Mouse (Mus musculus): ENCODE measurements around the gene Mapk8ip2. TPM values are rescaled to one million over a fixed set of nuclear protein-coding genes. Genes with fewer than 3 reads are reported as not detected.

Mapk8ip2 gene
- polyA plus RNA-seq, 1 experiment from 2014 or later, result 0.41 TPM

DNA sequence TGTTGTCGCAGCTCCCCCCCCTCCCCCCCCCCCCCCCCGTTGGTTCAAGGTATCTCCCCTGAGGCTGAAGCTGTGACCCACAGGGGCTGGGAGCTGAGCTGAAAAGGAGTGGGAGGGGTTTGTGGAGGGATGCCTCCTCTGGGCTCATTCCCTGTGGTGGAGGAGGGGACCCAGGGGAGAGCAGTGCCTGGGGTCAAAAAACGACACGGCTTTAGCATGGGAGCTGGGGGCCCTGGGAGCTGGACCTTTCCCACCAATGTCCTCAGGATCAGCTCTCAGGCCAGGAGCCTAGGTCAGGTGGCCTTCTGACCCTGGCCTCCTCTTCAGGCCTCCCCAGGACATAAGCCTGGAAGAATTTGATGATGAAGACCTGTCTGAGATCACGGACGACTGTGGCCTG is 1.1 kb downstream of the Mapk8ip2 start:
- no peaks in the 10 kb centered on the region for H3K36me3 ChIP-seq (ENCODE audit: control insufficient read depth, insufficient read depth, low read length)
- no peak overlapping the region for H3K9ac ChIP-seq (ENCODE audit: low read length)
- no peak overlapping the region for H3K4me2 ChIP-seq (ENCODE audit: low read length)
- H3K9me3 ChIP-seq (ENCODE audit: control insufficient read depth, low read length), result no peaks in the 10 kb centered on the region
- no peak overlapping the region for H3K27ac ChIP-seq (replicated peaks in 1 of 2; ENCODE audit: control insufficient read depth in 1 of 2, insufficient read depth in 1 of 2, low read depth in 2 of 2, low read length in 2 of 2)
- peaks cover 6 to 9% of the 10 kb centered on the region in 2 experiments; a peak in 3 of 4 replicates for H3K4me1 ChIP-seq (ENCODE audit: control insufficient read depth in 2 of 2, insufficient read depth in 2 of 2, low read length in 2 of 2)
- ATAC-seq (ENCODE audit: insufficient number of reproducible peaks, insufficient read depth, low FRiP score, low read depth), result no peak
- no peak overlapping the region for H3K4me3 ChIP-seq (ENCODE audit: control insufficient read depth in 1 of 2, insufficient read depth in 1 of 2, low read depth in 1 of 2, low read length in 2 of 2)
- peaks cover 69% of the 10 kb centered on the region for H3K27me3 ChIP-seq (ENCODE audit: control insufficient read depth, insufficient read depth, low read length)
- WGBS, result 33% methylated on average over 4 of the region's 6 CpGs

DNA sequence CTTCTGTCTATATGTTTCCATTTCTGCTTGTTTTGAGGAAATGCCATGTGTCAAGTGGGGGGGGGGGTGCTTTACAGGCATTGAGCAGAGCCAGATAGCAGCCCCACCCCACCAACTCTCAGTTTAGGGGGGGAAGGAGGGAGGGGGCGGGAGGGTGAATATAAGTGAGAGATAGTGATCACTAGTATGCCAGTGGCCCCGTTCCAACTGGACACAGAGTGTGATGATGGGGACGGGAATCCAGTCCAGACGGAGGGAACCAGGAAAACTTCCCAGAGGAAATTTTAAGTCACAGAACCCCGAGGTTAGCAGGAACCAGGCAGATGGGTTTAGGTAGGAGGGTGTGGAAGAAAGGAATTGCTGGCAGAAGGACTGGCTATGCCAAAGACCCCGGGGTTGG is 1.9 kb downstream of the Mapk8ip2 start:
- H3K27ac ChIP-seq (replicated peaks in 1 of 2; ENCODE audit: control insufficient read depth in 1 of 2, insufficient read depth in 1 of 2, low read depth in 2 of 2, low read length in 2 of 2), result no peak overlapping the region
- H3K4me3 ChIP-seq (ENCODE audit: control insufficient read depth in 1 of 2, insufficient read depth in 1 of 2, low read depth in 1 of 2, low read length in 2 of 2), result no peak overlapping the region
- no peak overlapping the region for H3K9ac ChIP-seq (ENCODE audit: low read length)
- WGBS, result 66% methylated on average over 6 of the region's 6 CpGs
- H3K36me3 ChIP-seq (ENCODE audit: control insufficient read depth, insufficient read depth, low read length), result no peaks in the 10 kb centered on the region
- no peaks in the 10 kb centered on the region for H3K9me3 ChIP-seq (ENCODE audit: control insufficient read depth, low read length)
- H3K4me1 ChIP-seq (ENCODE audit: control insufficient read depth in 2 of 2, insufficient read depth in 2 of 2, low read length in 2 of 2), result peaks cover 6 to 9% of the 10 kb centered on the region in 2 experiments; a peak in 3 of 4 replicates
- H3K4me2 ChIP-seq (ENCODE audit: low read length), result no peak overlapping the region
- peaks cover 69% of the 10 kb centered on the region for H3K27me3 ChIP-seq (ENCODE audit: control insufficient read depth, insufficient read depth, low read length)
- ATAC-seq (ENCODE audit: insufficient number of reproducible peaks, insufficient read depth, low FRiP score, low read depth), result no peak

DNA sequence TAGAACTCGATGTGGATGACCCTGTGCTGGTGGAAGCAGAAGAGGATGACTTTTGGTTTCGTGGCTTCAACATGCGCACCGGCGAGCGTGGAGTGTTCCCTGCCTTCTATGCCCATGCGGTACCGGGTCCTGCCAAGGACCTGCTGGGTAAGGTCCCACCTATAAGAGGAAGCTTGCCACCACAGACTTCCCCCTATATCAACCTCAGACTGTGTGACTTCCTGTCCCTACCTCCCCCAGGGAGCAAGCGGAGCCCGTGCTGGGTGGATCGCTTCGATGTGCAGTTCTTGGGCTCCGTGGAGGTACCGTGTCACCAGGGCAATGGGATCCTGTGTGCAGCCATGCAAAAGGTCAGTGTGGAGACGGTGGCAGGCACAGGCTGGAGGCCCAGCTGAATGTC is 5.2 kb downstream of the Mapk8ip2 start:
- no peak overlapping the region for H3K27ac ChIP-seq (replicated peaks in 1 of 2; ENCODE audit: control insufficient read depth in 1 of 2, insufficient read depth in 1 of 2, low read depth in 2 of 2, low read length in 2 of 2)
- peaks cover 3 to 5% of the 10 kb centered on the region in 2 experiments; a peak in 3 of 4 replicates for H3K4me1 ChIP-seq (ENCODE audit: control insufficient read depth in 2 of 2, insufficient read depth in 2 of 2, low read length in 2 of 2)
- no peaks in the 10 kb centered on the region for H3K36me3 ChIP-seq (ENCODE audit: control insufficient read depth, insufficient read depth, low read length)
- no peak overlapping the region for H3K9ac ChIP-seq (ENCODE audit: low read length)
- H3K4me3 ChIP-seq (ENCODE audit: control insufficient read depth in 1 of 2, insufficient read depth in 1 of 2, low read depth in 1 of 2, low read length in 2 of 2), result no peak overlapping the region
- H3K27me3 ChIP-seq (ENCODE audit: control insufficient read depth, insufficient read depth, low read length), result peaks cover 48% of the 10 kb centered on the region
- ATAC-seq (ENCODE audit: insufficient number of reproducible peaks, insufficient read depth, low FRiP score, low read depth), result no peak
- WGBS, result 88% methylated on average over 15 of the region's 15 CpGs
- H3K9me3 ChIP-seq (ENCODE audit: control insufficient read depth, low read length), result no peaks in the 10 kb centered on the region
- H3K4me2 ChIP-seq (ENCODE audit: low read length), result no peak overlapping the region

DNA sequence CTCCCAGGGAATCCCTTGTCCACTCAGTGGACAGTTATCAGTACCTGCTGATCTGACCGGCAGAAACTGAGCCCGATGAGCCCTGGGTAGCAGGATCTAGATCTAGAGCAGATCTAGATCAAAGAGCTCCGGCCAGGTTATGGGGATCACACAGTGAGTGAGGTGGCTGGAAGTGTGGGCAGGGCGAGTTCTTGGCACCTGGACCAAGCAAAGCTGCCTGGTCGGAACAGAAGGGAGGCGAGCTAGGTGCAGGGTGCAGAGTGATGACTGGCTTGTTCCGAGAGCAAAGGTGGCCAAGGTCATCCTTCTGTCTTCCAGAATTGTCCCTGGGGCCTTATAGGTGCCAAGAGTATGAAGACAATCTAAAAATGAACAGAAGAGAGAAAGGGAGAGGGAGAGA is 6.1 kb downstream of the Mapk8ip2 start:
- no peak for ATAC-seq (ENCODE audit: insufficient number of reproducible peaks, insufficient read depth, low FRiP score, low read depth)
- no peaks in the 10 kb centered on the region for H3K36me3 ChIP-seq (ENCODE audit: control insufficient read depth, insufficient read depth, low read length)
- peaks cover 40% of the 10 kb centered on the region for H3K27me3 ChIP-seq (ENCODE audit: control insufficient read depth, insufficient read depth, low read length)
- H3K9me3 ChIP-seq (ENCODE audit: control insufficient read depth, low read length), result no peaks in the 10 kb centered on the region
- H3K27ac ChIP-seq (replicated peaks in 1 of 2; ENCODE audit: control insufficient read depth in 1 of 2, insufficient read depth in 1 of 2, low read depth in 2 of 2, low read length in 2 of 2), result no peak overlapping the region
- no peak overlapping the region for H3K4me2 ChIP-seq (ENCODE audit: low read length)
- H3K9ac ChIP-seq (ENCODE audit: low read length), result no peak overlapping the region
- no peaks in the 10 kb centered on the region for H3K4me1 ChIP-seq (ENCODE audit: control insufficient read depth in 2 of 2, insufficient read depth in 2 of 2, low read length in 2 of 2)
- 70% methylated on average over 7 of the region's 7 CpGs for WGBS
- H3K4me3 ChIP-seq (ENCODE audit: control insufficient read depth in 1 of 2, insufficient read depth in 1 of 2, low read depth in 1 of 2, low read length in 2 of 2), result no peak overlapping the region

GRCm38 (mm10) chr15:89460298-89460697 is 6.6 kb downstream of the Mapk8ip2 start:
- ATAC-seq (ENCODE audit: insufficient number of reproducible peaks, insufficient read depth, low FRiP score, low read depth), result no peak
- peaks cover 35% of the 10 kb centered on the region for H3K27me3 ChIP-seq (ENCODE audit: control insufficient read depth, insufficient read depth, low read length)
- WGBS, result 54% methylated on average over 8 of the region's 10 CpGs
- H3K4me3 ChIP-seq (ENCODE audit: control insufficient read depth in 1 of 2, insufficient read depth in 1 of 2, low read depth in 1 of 2, low read length in 2 of 2), result no peak overlapping the region
- no peak overlapping the region for H3K27ac ChIP-seq (replicated peaks in 1 of 2; ENCODE audit: control insufficient read depth in 1 of 2, insufficient read depth in 1 of 2, low read depth in 2 of 2, low read length in 2 of 2)
- no peak overlapping the region for H3K4me2 ChIP-seq (ENCODE audit: low read length)
- no peaks in the 10 kb centered on the region for H3K36me3 ChIP-seq (ENCODE audit: control insufficient read depth, insufficient read depth, low read length)
- no peaks in the 10 kb centered on the region for H3K4me1 ChIP-seq (ENCODE audit: control insufficient read depth in 2 of 2, insufficient read depth in 2 of 2, low read length in 2 of 2)
- no peaks in the 10 kb centered on the region for H3K9me3 ChIP-seq (ENCODE audit: control insufficient read depth, low read length)
- no peak overlapping the region for H3K9ac ChIP-seq (ENCODE audit: low read length)

DNA sequence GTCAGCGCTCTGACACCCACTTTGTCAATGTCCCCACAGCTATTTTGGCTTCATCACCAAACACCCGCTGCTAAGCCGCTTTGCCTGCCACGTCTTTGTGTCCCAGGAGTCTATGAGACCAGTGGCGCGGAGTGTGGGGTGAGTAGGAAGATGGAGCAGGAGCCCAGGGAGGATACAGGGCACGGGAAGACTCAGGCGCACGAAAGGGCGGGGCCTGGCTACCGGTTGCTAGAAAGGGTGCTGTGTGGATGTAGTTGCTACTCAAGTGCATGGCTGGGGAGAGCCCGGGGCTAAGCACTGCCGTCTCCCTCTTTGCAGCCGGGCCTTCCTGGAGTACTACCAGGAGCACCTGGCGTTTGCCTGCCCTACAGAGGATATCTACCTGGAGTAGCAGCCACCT is 7.6 kb downstream of the Mapk8ip2 start:
- H3K27me3 ChIP-seq (ENCODE audit: control insufficient read depth, insufficient read depth, low read length), result peaks cover 26% of the 10 kb centered on the region
- H3K4me3 ChIP-seq (ENCODE audit: control insufficient read depth in 1 of 2, insufficient read depth in 1 of 2, low read depth in 1 of 2, low read length in 2 of 2), result no peak overlapping the region
- no peak overlapping the region for H3K27ac ChIP-seq (replicated peaks in 1 of 2; ENCODE audit: control insufficient read depth in 1 of 2, insufficient read depth in 1 of 2, low read depth in 2 of 2, low read length in 2 of 2)
- no peak overlapping the region for H3K9ac ChIP-seq (ENCODE audit: low read length)
- H3K36me3 ChIP-seq (ENCODE audit: control insufficient read depth, insufficient read depth, low read length), result no peaks in the 10 kb centered on the region
- 68% methylated on average over 15 of the region's 15 CpGs for WGBS
- H3K9me3 ChIP-seq (ENCODE audit: control insufficient read depth, low read length), result no peaks in the 10 kb centered on the region
- ATAC-seq (ENCODE audit: insufficient number of reproducible peaks, insufficient read depth, low FRiP score, low read depth), result no peak
- no peaks in the 10 kb centered on the region for H3K4me1 ChIP-seq (ENCODE audit: control insufficient read depth in 2 of 2, insufficient read depth in 2 of 2, low read length in 2 of 2)
- H3K4me2 ChIP-seq (ENCODE audit: low read length), result no peak overlapping the region

DNA sequence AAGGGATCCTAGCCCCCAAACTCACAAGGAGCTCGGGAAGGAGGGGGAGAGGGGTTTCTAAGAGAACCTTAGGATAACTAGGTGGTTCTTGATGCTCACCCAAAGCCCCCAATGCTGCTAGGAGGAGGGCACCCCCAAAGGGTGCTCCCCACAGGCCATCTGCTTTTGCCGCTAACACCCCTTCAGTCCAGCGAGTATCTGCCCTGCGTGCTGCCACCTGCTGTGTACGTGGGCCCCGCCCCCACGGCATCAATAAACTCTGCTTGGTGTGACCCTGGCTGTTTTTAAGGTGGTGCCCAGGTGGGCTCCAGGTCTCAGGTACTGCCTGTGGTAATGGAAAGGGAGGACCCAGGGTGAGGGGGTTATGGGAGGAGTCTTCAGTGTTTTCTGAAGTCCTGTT is 8.5 kb downstream of the Mapk8ip2 start:
- Histone ChIP-seq H3K9ac (ENCODE audit: low read length) (no peak overlapping the region), H3K4me3 (ENCODE audit: control insufficient read depth in 1 of 2, insufficient read depth in 1 of 2, low read depth in 1 of 2, low read length in 2 of 2) (no peak overlapping the region), H3K27me3 (ENCODE audit: control insufficient read depth, insufficient read depth, low read length) (peaks cover 17% of the 10 kb centered on the region), H3K4me2 (ENCODE audit: low read length) (no peak overlapping the region), H3K4me1 (ENCODE audit: control insufficient read depth in 2 of 2, insufficient read depth in 2 of 2, low read length in 2 of 2) (no peaks in the 10 kb centered on the region), H3K9me3 (ENCODE audit: control insufficient read depth, low read length) (no peaks in the 10 kb centered on the region), H3K27ac (replicated peaks in 1 of 2; ENCODE audit: control insufficient read depth in 1 of 2, insufficient read depth in 1 of 2, low read depth in 2 of 2, low read length in 2 of 2) (no peak overlapping the region), H3K36me3 (ENCODE audit: control insufficient read depth, insufficient read depth, low read length) (no peaks in the 10 kb centered on the region)
- no peak for ATAC-seq (ENCODE audit: insufficient number of reproducible peaks, insufficient read depth, low FRiP score, low read depth)
- 70% methylated on average over 7 of the region's 7 CpGs for WGBS
